Mouse (Mus musculus) ES-E14 (cell line): ENCODE results near the gene Dlx3.

ENCODE experiments used
- CHD2 ChIP-seq: IDR thresholded peaks from 2 replicates; pipeline ENCODE4 v1.6.1; 2014; ENCODE audit warnings: mild to moderate bottlenecking, low read depth, low read length, inconsistent platforms
- HCFC1 ChIP-seq: IDR thresholded peaks from 2 replicates; pipeline ENCODE4 v1.6.1; 2012; ENCODE audit warnings: low read length, inconsistent platforms, borderline replicate concordance; ENCODE audit not compliant: insufficient read depth
- MAFK ChIP-seq: IDR thresholded peaks from 2 replicates; pipeline ENCODE4 v1.6.1; 2014; ENCODE audit warnings: mild to moderate bottlenecking, low read depth, low read length, inconsistent platforms; ENCODE audit not compliant: insufficient read depth
- ZC3H11A ChIP-seq: IDR thresholded peaks from 2 replicates; pipeline ENCODE4 v1.6.1; 2012; ENCODE audit warnings: low read depth, mild to moderate bottlenecking, inconsistent platforms, low read length, borderline replicate concordance
- ZNF384 ChIP-seq: IDR thresholded peaks from 2 replicates; pipeline ENCODE4 v1.6.1; 2012; ENCODE audit warnings: low read depth, low read length, inconsistent platforms

DNA sequence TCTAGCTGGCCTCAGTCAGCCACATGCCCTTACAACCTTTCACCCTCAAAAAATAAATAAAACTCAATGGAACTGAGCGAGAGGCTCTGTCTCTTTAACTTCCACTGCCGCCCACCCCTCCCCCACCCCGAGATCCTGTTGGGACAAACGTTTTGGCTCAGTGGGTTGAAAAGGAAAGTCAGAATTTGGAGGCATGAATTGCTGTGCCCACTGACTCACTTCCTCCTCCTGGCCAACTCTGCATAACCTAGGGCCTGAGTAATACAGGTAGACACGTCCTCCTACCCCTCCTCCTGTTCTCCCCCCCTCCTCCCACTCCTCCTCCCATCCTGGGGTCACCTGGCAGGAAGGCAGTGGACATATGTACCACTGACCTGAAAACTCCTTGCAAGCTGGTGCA is 34.2 kb upstream of the Dlx3 start:
- no peak for TF ChIP-seq HCFC1
- no peak for TF ChIP-seq CHD2
- TF ChIP-seq ZC3H11A: no peak
- TF ChIP-seq ZNF384: no peak
- no peak for TF ChIP-seq MAFK
